Mouse (Mus musculus): Measurements from ENCODE around the gene Mlst8.

GRCm38 (mm10) chr17:24496026-24496425 is 17.1 kb upstream of the Mlst8 start:
- TF ChIP-seq CTCF (IDR thresholded peaks at IDR 0.05), result no peak
- no peak for TF ChIP-seq EP300 (IDR thresholded peaks at IDR 0.05; ENCODE audit: insufficient read depth, low read depth, low read length)
- TF ChIP-seq POLR2A (IDR thresholded peaks at IDR 0.05; ENCODE audit: insufficient read depth, low read depth, low read length), result no peak
